Mouse (Mus musculus): ENCODE data around the gene Olfr247.
"Not testable (repeated sequence)": the region's sequence is repeated elsewhere in the genome, so short reads cannot be mapped to it uniquely, and the experiment has no call there.

Gene Olfr247

DNA sequence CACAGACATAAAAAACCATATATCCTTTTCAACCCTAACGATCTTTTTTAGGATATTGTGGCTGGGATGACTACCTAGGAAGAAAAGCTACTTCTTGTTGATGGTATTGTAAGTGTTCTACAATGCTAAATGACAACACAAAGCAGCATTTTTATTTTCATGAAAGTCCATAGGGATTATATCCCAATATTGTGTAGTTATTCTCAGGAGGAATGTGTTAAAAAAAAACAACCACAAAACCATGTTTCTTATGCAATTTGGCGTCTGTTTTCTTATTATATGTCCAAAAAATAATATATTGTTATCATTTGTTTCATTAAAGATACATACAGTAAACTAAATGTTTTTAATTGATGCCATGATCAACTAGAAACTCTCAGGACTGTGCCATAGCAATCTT, at the start of gene Olfr247:
Gene Olfr247, minus strand, starts transcription at position 101 of the 400 bp plus-strand sequence.
- not testable (repeated sequence) for DNase-seq

GRCm38 (mm10) chr10:130012321-130012720, 36.4 kb upstream of the Olfr247 start, which contains the start of gene Olfr820:
Olfr820 (plus strand) TSS chr10:130012621.
- DNase-seq, result no peak

DNA sequence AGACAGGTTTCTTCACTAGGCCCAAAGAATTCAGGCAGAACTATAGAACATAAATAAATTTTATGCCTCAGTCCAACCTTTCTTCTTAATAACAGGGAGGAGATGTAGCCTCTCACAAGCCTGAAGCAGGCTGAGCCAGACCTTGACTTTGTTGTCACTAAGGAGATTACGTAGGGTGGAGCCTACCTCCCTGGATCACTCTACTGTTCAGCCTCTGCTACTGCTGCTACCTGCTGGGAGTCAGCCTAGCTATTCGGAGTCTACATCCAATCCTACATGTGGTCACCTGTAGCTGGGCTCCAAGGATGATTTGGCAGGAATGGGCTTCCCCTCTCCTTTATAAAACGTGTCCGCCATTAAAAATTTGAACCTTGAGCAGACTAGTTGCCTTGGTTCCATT, 29.4 kb upstream of the Olfr247 start:
- not testable (repeated sequence) for DNase-seq

DNA sequence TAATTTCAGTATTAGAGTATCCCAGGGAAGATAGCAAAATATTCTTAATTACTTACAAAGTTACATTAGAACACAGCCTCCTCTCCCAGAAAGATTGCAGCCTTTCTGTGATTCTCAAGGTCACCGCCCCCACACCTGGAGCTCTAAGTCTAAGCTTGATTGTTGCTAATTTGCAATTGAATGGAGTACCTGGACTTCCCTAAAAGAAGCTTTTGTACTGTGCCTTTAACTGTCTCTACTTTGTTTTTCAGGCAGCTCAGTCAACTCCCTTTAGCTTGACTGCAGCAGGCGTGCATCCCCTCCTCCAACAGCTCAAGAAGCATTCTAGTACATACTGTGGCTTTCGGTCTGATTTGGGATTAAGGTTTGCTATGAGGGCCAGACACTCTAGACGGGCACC, 28.2 kb upstream of the Olfr247 start:
- not testable (repeated sequence) for DNase-seq

- DNase-seq, result not testable (repeated sequence)
These were observed 9.0 kb upstream of the Olfr247 start, which contains the start of gene Gm10310 for GRCm38 (mm10) chr10:129984962-129985361. Gm10310 (minus strand) TSS chr10:129985062.

DNA sequence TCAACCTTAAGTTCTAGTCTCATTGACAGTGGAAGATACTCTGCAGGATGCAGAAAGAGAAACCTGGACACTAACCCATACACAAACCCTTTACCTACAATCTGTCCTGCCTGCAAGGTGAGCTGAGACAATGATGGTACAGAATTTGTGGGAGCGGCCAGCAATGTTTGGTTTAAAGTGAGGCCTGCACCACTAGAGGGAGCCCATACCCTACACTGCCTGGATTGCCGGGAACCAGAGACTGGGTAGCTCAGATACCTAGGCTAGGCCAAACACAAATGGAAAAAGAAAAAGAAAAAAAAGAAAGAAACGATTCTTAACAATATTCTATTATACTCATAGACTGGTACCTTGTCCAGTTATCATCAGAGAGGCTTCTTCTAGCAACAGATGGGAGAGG, 5.9 kb upstream of the Olfr247 start:
- not testable (repeated sequence) for DNase-seq

DNA sequence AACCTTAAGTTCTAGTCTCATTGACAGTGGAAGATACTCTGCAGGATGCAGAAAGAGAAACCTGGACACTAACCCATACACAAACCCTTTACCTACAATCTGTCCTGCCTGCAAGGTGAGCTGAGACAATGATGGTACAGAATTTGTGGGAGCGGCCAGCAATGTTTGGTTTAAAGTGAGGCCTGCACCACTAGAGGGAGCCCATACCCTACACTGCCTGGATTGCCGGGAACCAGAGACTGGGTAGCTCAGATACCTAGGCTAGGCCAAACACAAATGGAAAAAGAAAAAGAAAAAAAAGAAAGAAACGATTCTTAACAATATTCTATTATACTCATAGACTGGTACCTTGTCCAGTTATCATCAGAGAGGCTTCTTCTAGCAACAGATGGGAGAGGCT, 2.9 kb downstream of the Olfr247 start:
- not testable (repeated sequence) for DNase-seq

- not testable (repeated sequence) for DNase-seq
These were observed 8.8 kb downstream of the Olfr247 start, which contains the start of gene Olfr819 for GRCm38 (mm10) chr10:129967166-129967565. Olfr819 (minus strand) TSS chr10:129967266.

GRCm38 (mm10) chr10:129966232-129966631, 9.7 kb downstream of the Olfr247 start:
- not testable (repeated sequence) for DNase-seq

DNA sequence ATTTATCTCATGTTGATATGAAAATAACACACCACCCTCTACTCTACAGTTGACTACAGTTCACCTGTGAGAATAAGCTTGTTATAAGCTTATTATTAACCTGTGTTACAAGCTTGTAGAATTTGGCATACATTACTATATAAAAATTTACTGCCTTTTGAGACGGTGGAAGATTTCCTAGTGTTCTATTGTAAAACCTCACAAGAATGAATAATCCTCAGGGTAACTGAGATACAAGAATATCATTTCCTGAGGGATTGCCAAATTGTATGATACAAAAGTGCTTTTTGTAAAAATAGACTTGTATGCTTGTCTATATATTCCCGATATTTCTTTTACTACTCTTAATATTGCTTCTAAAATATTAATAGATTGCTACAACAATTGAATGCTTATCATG, 26.9 kb downstream of the Olfr247 start, which contains the start of gene Olfr818:
Gene Olfr818, minus strand, starts transcription at position 101 of the 400 bp plus-strand sequence.
- DNase-seq, result no peak
